Mouse (Mus musculus) duodenum, adult 2 months (tissue): Measurements from ENCODE around the gene Cfap69. TPM values are rescaled to one million over a fixed set of nuclear protein-coding genes. Genes with fewer than 3 reads are reported as not detected.

Experiments
- polyA plus RNA-seq: library from polyadenylated mRNA; depleted of rRNA; stranded (reverse); fragments of >200 nt; gene quantifications from 2 replicates; pipeline ENCODE4 v1.2.3, GENCODE M21; 2012; ENCODE audit warnings: low replicate concordance; rRNA removed

Gene Cfap69
- polyA plus RNA-seq, result 0.26 and 0.64 TPM in 2 replicates

GRCm38 (mm10) chr5:5663655-5664370 is at the start of gene Cfap69:
TSS of gene Cfap69 (minus strand) at chr5:5664239.

DNA sequence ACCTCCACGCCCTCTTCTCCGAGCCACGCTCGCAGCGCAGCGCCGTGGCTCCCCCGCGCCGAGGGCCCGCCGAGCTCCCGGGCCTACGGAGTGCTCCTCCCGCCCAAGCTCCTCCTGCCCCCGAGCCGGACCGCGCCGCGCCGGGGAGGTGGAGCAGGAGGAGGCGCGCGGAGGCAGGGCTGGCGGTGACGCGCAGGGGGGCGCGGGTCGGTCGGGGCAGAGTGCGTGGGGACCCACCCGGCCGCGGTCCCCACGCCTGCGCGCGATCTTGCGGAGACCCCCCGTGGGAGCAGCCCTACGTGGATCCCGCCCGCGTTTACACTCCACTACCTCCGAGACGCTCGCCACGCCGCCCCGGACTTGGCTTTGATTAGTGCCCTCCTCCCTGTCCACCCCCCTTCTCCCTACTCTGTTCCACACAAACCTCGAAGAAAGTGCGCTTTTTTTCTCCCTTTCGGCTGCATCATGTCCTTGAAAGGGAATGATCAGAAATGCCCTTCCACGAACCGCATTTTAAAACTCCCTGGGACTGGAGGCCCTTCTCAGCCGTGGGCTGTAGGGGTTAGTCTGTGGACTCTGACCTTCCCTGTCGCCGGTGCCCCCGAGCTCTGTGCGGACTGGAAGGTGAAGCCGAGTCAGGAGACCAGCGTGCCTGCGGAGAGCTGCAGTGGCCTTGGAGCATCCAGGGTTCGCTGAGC is 30.1 kb upstream of the Cfap69 start, which contains the start of gene Steap2:
Gene Steap2, minus strand, starts transcription at position 623 of the 698 bp plus-strand sequence.

GRCm38 (mm10) chr5:5573749-5574317 is 90.2 kb downstream of the Cfap69 start, which contains the start of gene Gm8773:
TSS of gene Gm8773 (plus strand) at chr5:5573799.

GRCm38 (mm10) chr5:5559079-5559740 is 104.8 kb downstream of the Cfap69 start, which contains the start of gene Gtpbp10:
TSS of gene Gtpbp10 (minus strand) at chr5:5559538.

Other genes starting within 250 kb of the Cfap69 start
- gene Cdk14, start 243.9 kb downstream of the Cfap69 start, polyA plus RNA-seq, result 0.19 and 0.36 TPM in 2 replicates
- not detected in 2 replicates for gene 1700015F17Rik, start 185.1 kb downstream of the Cfap69 start, polyA plus RNA-seq
- gene Cldn12, start 149.3 kb downstream of the Cfap69 start, polyA plus RNA-seq, result 10.1 and 14.1 TPM in 2 replicates
- gene Gtpbp10, start 104.7 kb downstream of the Cfap69 start, polyA plus RNA-seq, result 0.12 and 0.90 TPM in 2 replicates
- gene Gm8773, start 90.4 kb downstream of the Cfap69 start, polyA plus RNA-seq, result 0.37 TPM in 1 of 2 replicates, not detected in the other
- 0.98 and 3.6 TPM in 2 replicates for gene Steap2, start 30.3 kb upstream of the Cfap69 start, polyA plus RNA-seq
- 0.11 and 0.85 TPM in 2 replicates for gene Steap1, start 85.1 kb upstream of the Cfap69 start, polyA plus RNA-seq